Mouse (Mus musculus) CH12.LX (cell line): ENCODE measurements at regions not wholly inside any gene's neighbourhood (a gene's known extent, or its start where the extent isn't known, plus 50 kb on each side); places are given as distances from the start of the nearest gene placed in this dataset.

Source experiments
- BHLHE40 ChIP-seq: IDR thresholded peaks from 2 replicates; pipeline ENCODE4 v1.6.1; 2011; ENCODE audit warnings: mild to moderate bottlenecking, low read depth, low read length, improper control_type of control experiment
- CTCF ChIP-seq, 2 experiments: IDR thresholded peaks in 1 of 2; conservative IDR thresholded peaks in 1 of 2; 2 replicates each; pipeline ENCODE4 v1.5.1; 2011 to 2012; ENCODE audit warnings: low read depth in 2 of 2, low read length in 2 of 2, improper control_type of control experiment in 1 of 2, inconsistent platforms in 1 of 2, mild to moderate bottlenecking in 1 of 2, moderate library complexity in 1 of 2
- JUND ChIP-seq: conservative IDR thresholded peaks from 2 replicates; pipeline ENCODE4 v1.6.1; 2011; ENCODE audit warnings: low read depth, low read length, improper control_type of control experiment
- PAX5 ChIP-seq: IDR thresholded peaks from 2 replicates; pipeline ENCODE4 v1.6.1; 2012; ENCODE audit warnings: low read length, inconsistent platforms, mixed read lengths
- POLR2A ChIP-seq: IDR thresholded peaks from 2 replicates; pipeline ENCODE4 v1.6.1; 2011; ENCODE audit warnings: low read depth, mild to moderate bottlenecking, improper control_type of control experiment, low read length
- SIN3A ChIP-seq: IDR thresholded peaks from 2 replicates; pipeline ENCODE4 v1.6.1; 2012; ENCODE audit warnings: low read length, improper control_type of control experiment, inconsistent platforms

- TF ChIP-seq CTCF (conservative IDR thresholded peaks at IDR 0.05 in 1 of 2, IDR thresholded peaks at IDR 0.05 in 1 of 2; ENCODE audit: low read depth in 2 of 2, low read length in 2 of 2) (no peak), BHLHE40 (no peak), JUND (no peak), POLR2A (no peak), PAX5 (no peak), SIN3A (no peak)
Measured at GRCm38 (mm10) chrX:140277978-140278729, 63.9 kb upstream of the Frmpd3 start.
